Mouse (Mus musculus) brain, adult 2 months (tissue): Measurements from ENCODE around the gene Chn2.
A peak's percentile ranks its signal among the peaks of the same experiment; 100 is the strongest.

Experiments used
- DNase-seq: peaks from one replicate; pipeline ENCODE4 v3.0.0; 2011; ENCODE audit warnings: low read depth, low spot score

The Chn2 gene

GRCm38 (mm10) chr6:54039357-54039804 is at the start of gene Chn2:
Chn2 (plus strand) TSS chr6:54039554.
- peak; percentile 84 for DNase-seq

GRCm38 (mm10) chr6:53992386-53992785 is 47.0 kb upstream of the Chn2 start:
- peak; percentile 55 for DNase-seq

- DNase-seq: no peak
Measured at GRCm38 (mm10) chr6:53995519-53995918, 43.8 kb upstream of the Chn2 start.

GRCm38 (mm10) chr6:53996226-53996955 is 43.0 kb upstream of the Chn2 start:
- DNase-seq: no peak

- DNase-seq: no peak
Measured at GRCm38 (mm10) chr6:54005302-54005701, 34.1 kb upstream of the Chn2 start.

- DNase-seq: peak; percentile 42
Measured at GRCm38 (mm10) chr6:54008448-54009120, 30.8 kb upstream of the Chn2 start.

- DNase-seq: no peak
Measured at GRCm38 (mm10) chr6:54009293-54009692, 30.1 kb upstream of the Chn2 start.

GRCm38 (mm10) chr6:54010362-54010761 is 29.0 kb upstream of the Chn2 start:
- DNase-seq: no peak

- peak; percentile 27 for DNase-seq
Measured at GRCm38 (mm10) chr6:54012163-54012562, 27.2 kb upstream of the Chn2 start.

GRCm38 (mm10) chr6:54018038-54018437 is 21.3 kb upstream of the Chn2 start:
- DNase-seq: no peak

- DNase-seq: no peak
Measured at GRCm38 (mm10) chr6:54018861-54019260, 20.5 kb upstream of the Chn2 start.

- DNase-seq: no peak
Measured at GRCm38 (mm10) chr6:54021123-54021789, 18.1 kb upstream of the Chn2 start.

- no peak for DNase-seq
Measured at GRCm38 (mm10) chr6:54023846-54024245, 15.5 kb upstream of the Chn2 start.

- DNase-seq: no peak
Measured at GRCm38 (mm10) chr6:54028706-54029105, 10.6 kb upstream of the Chn2 start.

GRCm38 (mm10) chr6:54030351-54030750 is 9.0 kb upstream of the Chn2 start:
- DNase-seq: no peak

- DNase-seq: no peak
Measured at GRCm38 (mm10) chr6:54030776-54031175, 8.6 kb upstream of the Chn2 start.

- DNase-seq: peak; percentile 85
Measured at GRCm38 (mm10) chr6:54034471-54034870, 4.9 kb upstream of the Chn2 start.

- DNase-seq: no peak
Measured at GRCm38 (mm10) chr6:54035548-54035947, 3.8 kb upstream of the Chn2 start.

- no peak for DNase-seq
Measured at GRCm38 (mm10) chr6:54038866-54039265, 488 bp upstream of the Chn2 start.

GRCm38 (mm10) chr6:54039805-54040447 is 572 bp downstream of the Chn2 start:
- peak; percentile 74 for DNase-seq

GRCm38 (mm10) chr6:54040448-54040844 is 1.1 kb downstream of the Chn2 start:
- peak; percentile 52 for DNase-seq
